Mouse (Mus musculus) CH12.LX (cell line): ENCODE data around the gene Cdh13. TPM values are rescaled to one million over a fixed set of nuclear protein-coding genes. Genes with fewer than 3 reads are reported as not detected.

Experiments
- DNase-seq: peaks from one replicate; pipeline ENCODE4 v3.0.0-alpha.2; 2013; ENCODE audit errors: extremely low read depth
- H3K27ac ChIP-seq: 2 replicates; pipeline ENCODE4 v1.5.1; 2012; ENCODE audit warnings: low read depth, mild to moderate bottlenecking, control low read depth, moderate library complexity; ENCODE audit not compliant: insufficient read depth
- H3K27me3 ChIP-seq: replicated peaks from 2 replicates; pipeline ENCODE3; 2012; ENCODE audit warnings: inconsistent platforms
- H3K36me3 ChIP-seq, 2 experiments: replicated peaks in 1 of 2; 2 replicates each; pipeline versions ENCODE3 to v1.6.1; 2012; ENCODE audit warnings: inconsistent platforms in 1 of 2, low read length in 1 of 2, mild to moderate bottlenecking in 1 of 2, mixed read lengths in 1 of 2, moderate library complexity in 1 of 2; ENCODE audit not compliant: control insufficient read depth in 1 of 2, insufficient read depth in 1 of 2
- H3K4me1 ChIP-seq, 2 experiments: 2 replicates each; pipeline ENCODE4 v1.6.1; 2012; ENCODE audit warnings: inconsistent platforms in 1 of 2, moderate library complexity in 1 of 2; ENCODE audit not compliant: insufficient read depth in 2 of 2, control insufficient read depth in 1 of 2
- H3K4me2 ChIP-seq: 2 replicates; pipeline ENCODE4 v1.6.1; 2012; ENCODE audit warnings: low read depth, mild to moderate bottlenecking, control low read depth; ENCODE audit not compliant: poor library complexity, insufficient read depth, severe bottlenecking
- H3K4me3 ChIP-seq, 3 experiments: fragments of 150-350 bp in 1 of 3; sonication (generic) in 1 of 3; replicated peaks in 1 of 3; 2 replicates each; pipeline versions ENCODE3 to v1.5.1; 2011 to 2012; ENCODE audit warnings: low read depth in 2 of 3, low read length in 2 of 3, mild to moderate bottlenecking in 2 of 3, moderate library complexity in 2 of 3, control low read depth in 1 of 3, improper control_type of control experiment in 1 of 3, inconsistent platforms in 1 of 3, mixed read lengths in 1 of 3; ENCODE audit not compliant: poor library complexity in 1 of 3
- H3K79me2 ChIP-seq: replicated peaks from 2 replicates; pipeline ENCODE4 v1.6.1; 2012; ENCODE audit warnings: mild to moderate bottlenecking, moderate library complexity; ENCODE audit not compliant: control insufficient read depth, poor library complexity, insufficient read depth, severe bottlenecking; ENCODE audit errors: extremely low read depth
- H3K9ac ChIP-seq: 2 replicates; pipeline ENCODE4 v1.6.1; 2012; ENCODE audit warnings: low read depth, mild to moderate bottlenecking, control low read depth, moderate library complexity; ENCODE audit not compliant: insufficient read depth
- H3K9me3 ChIP-seq: replicated peaks from 2 replicates; pipeline ENCODE3; 2012; ENCODE audit warnings: low read length, inconsistent platforms, mixed read lengths
- CHD1 ChIP-seq: IDR thresholded peaks from 2 replicates; pipeline ENCODE4 v1.6.1; 2012; ENCODE audit warnings: low read depth, low read length, improper control_type of control experiment, inconsistent platforms
- CTCF ChIP-seq, 2 experiments: IDR thresholded peaks in 1 of 2; conservative IDR thresholded peaks in 1 of 2; 2 replicates each; pipeline ENCODE4 v1.5.1; 2011 to 2012; ENCODE audit warnings: low read depth in 2 of 2, low read length in 2 of 2, improper control_type of control experiment in 1 of 2, inconsistent platforms in 1 of 2, mild to moderate bottlenecking in 1 of 2, moderate library complexity in 1 of 2
- EP300 ChIP-seq: IDR thresholded peaks from 2 replicates; pipeline ENCODE4 v1.6.1; 2011; ENCODE audit warnings: low read length, improper control_type of control experiment
- HCFC1 ChIP-seq: IDR thresholded peaks from 2 replicates; pipeline ENCODE4 v1.6.1; 2012; ENCODE audit warnings: low read depth, mild to moderate bottlenecking, inconsistent platforms, low read length, improper control_type of control experiment
- MAX ChIP-seq: IDR thresholded peaks from 2 replicates; pipeline ENCODE4 v1.6.1; 2011; ENCODE audit warnings: low read length, improper control_type of control experiment
- MXI1 ChIP-seq: IDR thresholded peaks from 2 replicates; pipeline ENCODE4 v1.6.1; 2011; ENCODE audit warnings: mild to moderate bottlenecking, low read depth, low read length, improper control_type of control experiment
- MYC ChIP-seq: IDR thresholded peaks from 2 replicates; pipeline ENCODE4 v1.6.1; 2011; ENCODE audit warnings: low read depth, mild to moderate bottlenecking, improper control_type of control experiment, low read length
- PAX5 ChIP-seq: IDR thresholded peaks from 2 replicates; pipeline ENCODE4 v1.6.1; 2012; ENCODE audit warnings: low read length, inconsistent platforms, mixed read lengths
- POLR2AphosphoS2 ChIP-seq: IDR thresholded peaks from 2 replicates; pipeline ENCODE4 v1.6.1; 2011; ENCODE audit warnings: low read depth, low read length, improper control_type of control experiment
- RCOR1 ChIP-seq: conservative IDR thresholded peaks from 2 replicates; pipeline ENCODE4 v1.6.1; 2012; ENCODE audit warnings: low read depth, mild to moderate bottlenecking, inconsistent platforms, low read length, improper control_type of control experiment
- SIN3A ChIP-seq: IDR thresholded peaks from 2 replicates; pipeline ENCODE4 v1.6.1; 2012; ENCODE audit warnings: low read length, improper control_type of control experiment, inconsistent platforms
- SMC3 ChIP-seq: IDR thresholded peaks from 2 replicates; pipeline ENCODE4 v1.6.1; 2011; ENCODE audit warnings: low read depth, low read length, improper control_type of control experiment
- TCF12 ChIP-seq: IDR thresholded peaks from 2 replicates; pipeline ENCODE4 v1.6.1; 2014; ENCODE audit warnings: low read depth, mild to moderate bottlenecking, inconsistent platforms, low read length, improper control_type of control experiment
- UBTF ChIP-seq: IDR thresholded peaks from 2 replicates; pipeline ENCODE4 v1.6.1; 2012; ENCODE audit warnings: low read depth, mild to moderate bottlenecking, inconsistent platforms, low read length, improper control_type of control experiment, moderate library complexity
- USF2 ChIP-seq: conservative IDR thresholded peaks from 2 replicates; pipeline ENCODE4 v1.6.1; 2011; ENCODE audit warnings: low read depth, low read length, improper control_type of control experiment
- ZC3H11A ChIP-seq: IDR thresholded peaks from 2 replicates; pipeline ENCODE4 v1.6.1; 2012; ENCODE audit warnings: low read depth, mild to moderate bottlenecking, inconsistent platforms, low read length, improper control_type of control experiment
- ZKSCAN1 ChIP-seq: IDR thresholded peaks from 2 replicates; pipeline ENCODE4 v1.6.1; 2012; ENCODE audit warnings: low read depth, inconsistent platforms, low read length, improper control_type of control experiment, borderline replicate concordance
- ZMIZ1 ChIP-seq: IDR thresholded peaks from 2 replicates; pipeline ENCODE4 v1.6.1; 2012; ENCODE audit warnings: low read depth, mild to moderate bottlenecking, inconsistent platforms, low read length, improper control_type of control experiment
- dilution Hi-C: fragments of 300-500 bp; cut with MboI; formaldehyde crosslinking; loops from 2 replicates; pipeline ENCODE4 v1.14.3; 2020; ENCODE audit warnings: low sequenced_read_pairs; ENCODE audit not compliant: extremely low pct_unique_long_range_greater_than_20kb, extremely low pct_ligation_motif_present
- in situ Hi-C: fragments of 300-500 bp; cut with MboI; formaldehyde crosslinking; loops from 3 replicates; pipeline ENCODE4 v1.14.3; 2019; ENCODE audit warnings: low sequenced_read_pairs, low pct_ligation_motif_present, low pct_unique_long_range_greater_than_20kb, mixed read lengths
- polyA plus RNA-seq: library from polyadenylated mRNA; unstranded; fragments of >175 nt; gene quantifications from 2 replicates; pipeline ENCODE4 v1.2.1, GENCODE M21; 2012; ENCODE audit warnings: low read depth; ENCODE audit not compliant: insufficient read length
- total RNA-seq, 2 experiments: library from RNA; depleted of rRNA; stranded (reverse); fragments of 300-350 nt in 1 of 2; fragments of >200 nt in 1 of 2; gene quantifications; 2 replicates each; pipeline ENCODE4 v1.2.3; 2012 to 2014

The Cdh13 gene
- total and polyA plus RNA-seq, 3 experiments, result not detected

DNA sequence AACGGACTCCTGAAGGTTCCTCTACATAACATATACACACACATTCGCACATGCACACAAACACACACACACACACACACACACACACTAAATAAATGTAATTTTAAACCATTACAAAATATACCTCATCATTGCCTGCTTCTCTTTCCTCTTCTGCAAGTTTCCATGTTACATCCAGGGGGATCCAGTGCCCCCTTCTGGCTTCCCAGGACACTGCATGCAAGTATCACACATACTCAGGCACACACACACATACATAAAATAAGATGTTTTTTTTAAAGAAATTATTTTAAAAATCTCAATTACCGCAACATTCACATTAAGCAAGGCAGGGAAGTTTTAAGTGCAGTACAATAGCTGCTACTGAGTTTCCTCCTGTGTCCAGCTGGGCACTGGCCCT lies 970.8 kb downstream of the Cdh13 start:
- Histone ChIP-seq H3K4me3 (no peak overlapping the region), H3K9ac (no peak overlapping the region), H3K9me3 (peaks cover 24% of the 10 kb centered on the region), H3K27ac (no peak overlapping the region), H3K27me3 (no peaks in the 10 kb centered on the region), H3K4me2 (no peak overlapping the region), H3K36me3 (no peaks in the 10 kb centered on the region), H3K4me1 (no peaks in the 10 kb centered on the region), H3K79me2 (no peaks in the 10 kb centered on the region)
- in situ Hi-C loops (no loop called here), dilution Hi-C loops (no loop called here)
- TF ChIP-seq USF2 (no peak), CTCF (conservative IDR thresholded peaks at IDR 0.05 in 1 of 2, IDR thresholded peaks at IDR 0.05 in 1 of 2; ENCODE audit: low read depth in 2 of 2, low read length in 2 of 2) (peak in 1 of 2 experiments; percentile 13; a peak in 1 of 4 replicates), EP300 (no peak), RCOR1 (no peak), ZMIZ1 (no peak), MAX (no peak), UBTF (no peak)
- no peak for DNase-seq

GRCm38 (mm10) chr8:119258642-119259041 lies 975.1 kb downstream of the Cdh13 start:
- dilution Hi-C loops (no loop called here), in situ Hi-C loops (no loop called here)
- no peak overlapping the region for H3K27ac ChIP-seq
- H3K4me3 ChIP-seq, result no peak overlapping the region
- no peak for DNase-seq
- no peaks in the 10 kb centered on the region for H3K36me3 ChIP-seq
- peaks cover 9% of the 10 kb centered on the region for H3K27me3 ChIP-seq
- H3K9ac ChIP-seq, result no peak overlapping the region
- H3K79me2 ChIP-seq, result no peaks in the 10 kb centered on the region
- H3K4me2 ChIP-seq, result no peak overlapping the region
- TF ChIP-seq ZC3H11A (no peak), HCFC1 (no peak), RCOR1 (no peak), CTCF (conservative IDR thresholded peaks at IDR 0.05 in 1 of 2, IDR thresholded peaks at IDR 0.05 in 1 of 2; ENCODE audit: low read depth in 2 of 2, low read length in 2 of 2) (no peak), SIN3A (no peak), USF2 (no peak), PAX5 (no peak), MYC (no peak), POLR2AphosphoS2 (no peak), TCF12 (no peak), MXI1 (no peak), SMC3 (no peak), ZKSCAN1 (no peak), UBTF (no peak), CHD1 (no peak)
- H3K4me1 ChIP-seq, result no peaks in the 10 kb centered on the region
- H3K9me3 ChIP-seq, result peaks cover 18% of the 10 kb centered on the region
